Mouse (Mus musculus): ENCODE measurements around the gene Tdrd6.

Gene Tdrd6

DNA sequence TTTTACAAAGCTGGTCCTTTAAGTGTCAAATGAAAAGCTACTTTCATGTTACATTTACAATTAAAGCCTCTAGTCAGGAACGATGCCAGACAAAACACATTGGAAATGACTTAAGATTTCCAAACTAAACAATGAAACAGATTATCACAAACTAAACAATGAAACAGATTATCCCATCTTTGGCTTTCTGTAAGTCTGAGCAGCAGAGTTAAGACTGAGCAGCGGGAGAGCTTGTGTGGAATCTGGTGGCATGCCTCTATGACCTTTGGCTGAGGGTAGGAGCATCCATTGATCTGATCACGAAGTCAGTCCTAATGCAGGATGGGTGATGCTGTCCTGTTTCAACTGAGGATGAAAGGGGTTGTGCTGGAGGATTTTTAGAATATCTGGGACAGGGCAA lies 17.9 kb downstream of the Tdrd6 start:
- DNase-seq (ENCODE audit: low spot score in 2 of 2): no peak

DNA sequence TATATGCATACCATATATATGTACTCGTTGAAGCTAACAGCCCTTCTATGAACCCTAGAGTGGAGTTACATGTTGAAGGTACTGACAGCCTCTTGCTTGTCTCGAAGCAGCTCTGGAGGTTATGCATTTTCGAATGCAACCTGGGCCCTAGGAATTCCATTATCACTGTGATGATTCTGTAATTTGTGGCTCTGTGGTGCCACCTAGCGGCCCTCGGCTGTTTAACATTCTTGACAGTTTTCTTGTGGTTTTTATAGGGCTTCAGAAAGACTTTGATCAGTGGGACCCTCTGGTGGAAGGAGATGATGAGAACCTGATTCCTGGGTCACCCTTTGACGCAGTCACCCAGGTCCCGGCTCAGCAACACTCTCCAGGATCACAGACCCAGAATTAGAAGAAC lies 18.5 kb downstream of the Tdrd6 start:
- peak; percentile 67 to 74 for DNase-seq (ENCODE audit: low spot score in 2 of 2)

DNA sequence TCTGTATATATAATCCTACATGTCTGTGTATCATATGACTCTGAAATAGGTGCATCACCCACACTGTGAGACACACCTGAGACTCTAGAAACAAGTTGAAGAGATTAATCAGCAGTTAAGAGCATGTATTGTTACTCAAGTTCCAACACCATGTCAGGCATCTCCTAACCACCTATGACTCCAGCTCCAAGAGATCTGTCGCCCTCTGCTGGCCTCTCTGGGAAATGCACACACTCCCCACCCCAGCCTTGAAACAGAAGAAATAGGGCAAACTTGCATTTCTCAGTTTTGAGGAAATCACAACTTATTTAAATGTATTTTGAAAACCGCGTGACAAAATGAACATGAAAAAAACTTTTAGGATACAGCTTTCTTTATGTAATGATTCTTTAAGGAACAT lies 23.4 kb downstream of the Tdrd6 start:
- DNase-seq (ENCODE audit: low spot score in 2 of 2): peak; percentile 48 to 65

DNA sequence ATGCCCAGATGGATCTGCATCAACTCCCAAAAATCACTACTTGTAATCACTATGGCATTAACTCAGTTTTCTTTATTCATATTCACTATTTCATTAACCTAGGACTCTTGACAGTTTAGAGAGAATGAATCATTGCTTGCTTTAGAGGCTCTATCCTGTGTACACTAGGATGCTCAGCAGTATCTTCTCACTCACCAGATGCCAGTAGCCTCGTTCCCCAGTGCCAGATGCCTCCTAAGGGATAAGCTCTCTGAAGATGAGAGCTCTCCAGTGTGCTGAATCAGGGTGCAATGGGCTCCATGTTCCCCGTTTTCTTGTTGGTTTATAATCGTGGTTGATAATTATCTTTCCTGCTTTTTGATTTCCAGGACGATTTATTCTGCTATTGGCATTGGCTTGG lies 31.4 kb downstream of the Tdrd6 start:
- DNase-seq (ENCODE audit: low spot score in 2 of 2): no peak

DNA sequence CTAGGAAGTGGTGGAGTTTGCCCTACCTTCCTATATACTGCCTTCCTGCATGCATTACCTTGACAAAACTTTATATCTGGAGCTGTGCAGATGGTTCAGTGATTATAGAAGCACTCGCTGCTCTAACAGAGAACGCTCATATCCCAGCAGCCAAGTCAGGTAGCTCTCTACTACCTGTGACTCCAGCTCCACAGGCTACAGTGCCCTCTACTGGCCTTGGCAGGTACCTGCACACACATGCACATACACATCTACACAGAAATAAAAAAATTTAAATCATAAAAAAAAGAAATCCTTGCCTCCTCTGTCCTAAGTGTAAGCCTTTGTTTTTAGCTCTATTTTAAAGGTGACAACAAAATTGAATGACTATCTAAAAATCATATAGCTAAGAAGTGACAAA lies 32.4 kb downstream of the Tdrd6 start:
- no peak for DNase-seq (ENCODE audit: low spot score in 2 of 2)

DNA sequence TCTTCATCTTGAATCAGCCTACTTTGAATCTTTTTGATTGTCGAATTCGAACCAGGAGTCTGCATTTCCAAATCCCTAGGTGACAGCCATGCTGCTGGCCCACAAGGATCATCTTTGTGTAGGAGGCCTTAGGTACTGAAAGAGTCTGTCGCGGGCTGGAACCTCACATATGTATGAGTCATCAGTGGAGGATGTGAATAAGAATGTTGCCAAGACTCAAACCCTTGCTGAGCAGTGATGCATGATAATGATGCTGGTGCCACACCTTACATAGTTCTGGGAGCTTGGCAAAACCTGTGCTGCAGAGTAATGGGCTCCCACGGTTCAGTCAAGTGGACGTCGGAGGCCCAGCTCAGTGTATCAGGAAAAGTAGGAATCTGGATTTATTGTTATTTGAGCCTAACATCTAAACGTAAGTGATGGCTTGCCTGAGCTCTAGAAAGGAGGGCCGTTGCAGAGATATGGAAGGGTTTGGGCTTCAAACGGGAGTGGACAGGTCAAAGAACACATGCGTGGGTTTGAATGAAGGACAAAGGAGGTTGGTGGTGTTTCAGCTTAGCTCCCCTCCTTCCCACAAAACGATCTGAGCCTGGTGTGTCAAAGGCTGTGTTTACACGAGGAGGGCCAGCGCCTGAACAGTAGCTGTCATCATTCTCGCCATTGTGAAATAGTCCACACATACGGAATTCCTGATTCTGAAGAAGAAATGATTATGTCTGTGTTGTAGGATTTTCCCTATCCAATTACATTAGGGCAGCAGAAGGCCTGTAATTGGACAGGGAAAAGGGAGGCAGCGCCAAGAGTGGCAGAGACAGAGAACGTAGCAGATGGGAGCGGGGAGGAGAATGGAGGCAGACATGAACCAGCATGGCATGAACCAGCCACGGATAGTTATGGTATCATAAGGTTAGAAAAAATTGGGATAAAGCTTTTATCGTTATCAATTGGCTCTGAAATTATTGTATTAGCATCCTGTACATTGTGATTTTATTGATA lies 37.5 kb downstream of the Tdrd6 start:
- no peak for DNase-seq (ENCODE audit: low spot score in 2 of 2)

DNA sequence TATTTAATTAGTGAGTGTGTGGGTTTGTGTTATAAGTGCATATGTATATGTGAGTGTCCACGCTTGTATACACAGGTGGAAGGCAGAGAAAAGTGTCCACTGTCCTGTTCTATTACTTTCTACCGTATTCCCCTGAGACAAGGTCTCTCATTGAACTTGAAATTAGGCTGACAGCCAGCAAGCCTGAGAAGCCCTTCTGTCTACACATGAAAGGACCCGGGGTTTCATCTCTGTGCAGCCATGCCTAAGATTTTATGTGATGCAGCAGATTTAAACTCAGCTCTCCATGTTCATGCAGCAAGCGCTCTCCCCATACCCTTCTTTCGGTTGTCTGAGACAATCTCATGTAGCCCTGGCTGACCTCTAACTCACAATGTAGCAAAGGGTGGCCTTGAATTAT lies 39.6 kb downstream of the Tdrd6 start:
- no peak for DNase-seq (ENCODE audit: low spot score in 2 of 2)

DNA sequence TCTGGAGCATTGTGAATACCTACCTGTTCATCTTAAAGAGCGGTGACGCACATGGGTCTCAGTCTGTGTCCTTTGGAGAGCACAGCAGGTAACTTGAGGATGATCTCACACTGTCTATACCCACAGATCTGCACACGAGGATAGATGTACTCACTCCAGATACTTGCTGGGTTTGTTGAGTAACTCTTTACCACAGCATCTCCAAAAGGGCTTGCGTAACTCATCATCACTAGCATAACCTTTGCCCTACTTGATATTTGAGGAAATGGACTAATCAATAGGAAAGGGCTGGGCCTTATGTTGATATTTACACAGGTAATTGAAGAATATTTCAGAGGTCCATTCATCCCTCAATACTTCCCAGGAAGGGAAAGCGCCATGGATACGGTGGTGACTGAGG lies 40.3 kb downstream of the Tdrd6 start:
- no peak for DNase-seq (ENCODE audit: low spot score in 2 of 2)

DNA sequence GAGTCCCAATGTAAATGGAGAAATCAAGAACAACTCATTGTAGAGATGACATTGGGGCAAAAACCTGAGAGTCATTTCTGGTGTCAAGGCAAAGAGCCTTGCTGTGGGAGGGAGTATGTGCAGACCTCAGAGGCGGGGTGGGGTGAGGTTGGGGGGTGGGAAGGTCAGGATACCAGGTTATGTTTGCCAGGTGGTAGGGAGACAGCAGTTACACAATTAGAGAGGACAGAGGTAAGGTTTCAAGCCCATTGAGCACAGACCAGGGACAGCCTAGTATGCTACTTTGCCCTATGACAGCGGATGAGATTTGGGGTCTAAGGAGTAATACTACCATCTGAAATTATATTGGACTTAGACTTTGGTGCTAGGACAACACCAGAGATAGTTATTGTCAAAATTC lies 42.8 kb downstream of the Tdrd6 start:
- no peak for DNase-seq (ENCODE audit: low spot score in 2 of 2)

DNA sequence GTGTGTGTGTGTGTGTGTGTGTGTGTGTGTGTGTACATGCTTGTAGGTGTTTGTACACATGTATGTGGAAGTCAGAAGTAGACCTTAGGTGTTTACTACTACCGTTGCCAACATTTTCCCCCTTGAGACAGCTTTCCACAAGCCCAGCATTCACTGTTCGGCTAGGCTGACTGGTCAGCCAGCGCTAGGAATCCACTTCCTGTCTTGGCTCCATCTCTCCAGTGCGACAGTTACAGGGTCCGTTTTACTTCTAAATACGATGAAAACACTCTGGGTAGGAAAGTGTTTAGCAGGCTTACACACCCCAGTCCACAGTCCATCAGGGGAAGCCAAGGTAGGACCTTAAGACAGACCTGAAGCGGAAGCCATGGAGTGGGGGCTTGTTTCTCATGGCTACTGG lies 45.3 kb downstream of the Tdrd6 start:
- DNase-seq (ENCODE audit: low spot score in 2 of 2): no peak

DNA sequence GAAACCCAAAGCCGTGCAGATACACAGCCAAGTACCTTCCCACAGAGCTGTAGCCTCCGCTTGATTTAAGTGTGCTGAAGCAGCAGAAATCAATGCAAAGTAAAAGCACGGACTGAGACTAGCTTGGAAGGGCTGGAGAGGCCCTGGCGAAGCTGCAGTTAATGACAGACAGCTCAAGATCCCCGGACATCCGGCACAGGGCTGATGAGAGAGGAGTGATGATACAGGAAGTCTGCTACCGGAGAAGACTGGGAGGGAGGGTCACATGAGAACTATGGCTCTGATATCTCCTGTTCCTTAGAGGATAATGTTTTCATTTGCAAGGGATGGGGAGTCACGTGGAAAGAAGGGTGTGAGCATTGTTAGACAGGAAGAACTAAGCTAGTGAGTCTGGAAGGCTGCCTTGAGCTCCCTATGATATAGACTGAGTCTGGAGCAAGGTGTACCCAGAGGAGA lies 49.1 kb downstream of the Tdrd6 start:
- peak; percentile 26 to 28 for DNase-seq (ENCODE audit: low spot score in 2 of 2)

DNA sequence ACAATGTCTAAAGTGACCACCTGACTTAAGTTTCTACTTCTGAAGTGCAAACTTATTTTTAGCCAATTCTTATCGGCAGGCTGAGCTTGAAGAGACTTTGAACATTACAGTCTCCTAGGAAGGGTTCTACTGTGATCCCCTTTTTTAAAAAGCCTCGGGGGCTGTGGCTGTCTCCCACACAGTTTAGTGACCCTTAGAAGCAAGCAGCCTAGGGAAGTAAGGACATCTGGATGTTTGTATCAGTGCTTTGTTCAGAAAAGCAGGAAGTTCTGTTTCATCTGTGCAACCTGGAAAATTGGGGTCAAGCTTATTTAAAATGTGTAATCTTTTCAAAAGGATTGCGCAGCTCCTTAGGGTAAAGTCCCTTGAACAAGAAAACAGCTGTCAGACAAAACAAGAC lies 49.6 kb downstream of the Tdrd6 start:
- DNase-seq (ENCODE audit: low spot score in 2 of 2): no peak

DNA sequence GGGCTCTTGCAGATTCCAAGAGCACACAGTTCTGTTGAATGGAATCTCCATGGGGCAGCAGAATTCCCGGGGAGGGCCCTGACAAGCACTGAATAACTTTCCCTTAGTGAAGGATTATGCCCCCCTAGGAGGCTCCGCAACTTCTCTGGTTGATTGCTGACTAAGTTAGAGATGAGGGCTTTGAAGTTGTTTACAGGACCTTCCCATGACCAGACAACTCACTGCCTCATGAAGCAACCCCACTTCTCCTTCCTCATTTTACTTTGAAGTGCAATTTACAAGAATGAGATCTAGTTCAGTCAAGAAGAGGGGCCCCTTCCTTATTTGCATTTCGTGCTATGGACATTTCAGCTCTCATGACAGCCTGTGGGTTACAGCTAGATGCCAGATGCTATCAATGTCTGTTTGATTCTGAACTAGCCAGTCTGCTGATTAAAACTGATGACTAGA lies 56.5 kb downstream of the Tdrd6 start:
- no peak for DNase-seq (ENCODE audit: low spot score in 2 of 2)

DNA sequence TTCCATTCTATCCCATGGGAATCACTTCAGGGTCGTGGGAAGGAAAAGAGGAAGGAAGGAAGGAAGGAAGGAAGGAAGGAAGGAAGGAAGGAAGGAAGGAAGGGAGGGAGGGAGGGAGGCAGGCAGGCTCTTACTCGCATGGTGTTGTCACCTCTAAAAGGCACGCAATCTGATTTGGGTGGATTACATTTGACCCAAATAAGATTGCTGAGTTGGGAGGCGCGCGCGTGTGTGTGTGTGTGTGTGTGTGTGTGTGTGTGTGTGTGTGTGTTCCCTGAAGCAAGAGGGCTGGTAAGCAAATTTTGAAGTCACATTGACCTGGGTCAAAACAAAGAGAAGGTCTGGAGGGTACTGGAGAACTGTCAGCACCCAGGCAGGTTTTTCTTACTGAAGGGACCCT lies 60.8 kb downstream of the Tdrd6 start:
- no peak for DNase-seq (ENCODE audit: low spot score in 2 of 2)

DNA sequence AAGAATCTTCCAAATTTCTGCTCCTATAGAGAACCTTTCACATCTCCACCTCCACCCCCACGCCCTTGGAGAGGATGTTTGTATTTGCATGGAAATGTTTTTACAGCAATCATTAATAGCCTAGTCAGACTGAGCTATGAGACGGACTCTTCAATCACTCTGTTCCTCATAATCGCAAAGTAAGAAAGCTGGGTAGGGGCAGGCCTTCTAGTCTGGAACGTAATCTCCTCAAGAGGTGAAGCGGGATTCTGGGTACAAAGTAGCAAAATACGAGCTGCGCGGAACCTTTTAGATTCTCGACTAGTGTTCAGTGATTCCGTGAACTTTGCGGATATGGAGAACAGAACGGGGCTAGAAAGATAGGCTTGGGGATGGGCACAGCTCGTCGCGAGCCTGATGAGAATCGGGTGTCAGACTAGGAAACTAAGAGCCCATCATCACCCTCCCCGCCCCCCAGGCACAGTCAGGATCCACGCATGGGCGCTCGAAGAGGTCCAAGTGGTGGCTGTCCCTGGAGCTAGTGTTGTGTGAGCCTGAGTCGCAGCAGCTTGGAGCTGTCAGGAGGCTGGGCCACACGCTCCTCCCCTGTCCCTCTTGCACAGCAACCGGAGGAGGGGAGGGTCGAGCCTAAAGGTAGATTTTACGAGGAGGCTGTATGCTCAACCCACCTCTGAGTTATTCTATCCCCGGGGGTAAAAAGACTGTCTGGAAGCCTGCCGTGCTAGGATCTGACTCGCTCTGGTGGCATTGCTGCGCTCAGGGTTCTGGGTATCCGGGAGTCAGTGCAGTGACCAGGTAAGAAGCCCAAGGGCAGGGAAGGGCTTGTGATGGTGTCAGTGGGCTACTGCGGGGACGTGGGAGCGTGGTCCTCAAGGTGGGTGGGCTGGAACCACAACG lies 61.9 kb downstream of the Tdrd6 start, which contains the start of gene Pla2g7:
Gene Pla2g7, plus strand, starts transcription at position 107 of the 897 bp plus-strand sequence.
- DNase-seq (ENCODE audit: low spot score in 2 of 2): peak; percentile 64 to 66

DNA sequence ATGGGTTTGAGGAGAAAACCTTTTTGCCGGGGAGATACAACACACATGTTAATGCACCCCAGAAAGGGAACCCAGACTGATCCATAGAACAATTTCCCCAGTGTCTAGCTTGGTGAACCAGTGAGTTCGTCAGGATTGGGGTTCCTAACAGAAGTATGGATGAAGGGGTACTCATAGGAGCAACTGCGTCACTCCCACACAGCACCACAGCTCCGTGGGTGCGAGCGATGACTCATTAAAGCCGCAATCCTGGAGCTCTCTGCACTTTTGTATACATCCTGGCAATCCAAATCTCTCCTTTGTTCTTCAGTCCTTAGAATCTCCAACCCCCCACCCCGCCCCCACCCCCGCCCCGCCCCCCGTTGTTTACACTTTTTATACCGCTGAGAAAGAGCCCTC lies 62.5 kb downstream of the Tdrd6 start:
- DNase-seq (ENCODE audit: low spot score in 2 of 2): no peak
